ENCODE assay signal across 8 mouse cellular contexts in the genomic region with DNA sequence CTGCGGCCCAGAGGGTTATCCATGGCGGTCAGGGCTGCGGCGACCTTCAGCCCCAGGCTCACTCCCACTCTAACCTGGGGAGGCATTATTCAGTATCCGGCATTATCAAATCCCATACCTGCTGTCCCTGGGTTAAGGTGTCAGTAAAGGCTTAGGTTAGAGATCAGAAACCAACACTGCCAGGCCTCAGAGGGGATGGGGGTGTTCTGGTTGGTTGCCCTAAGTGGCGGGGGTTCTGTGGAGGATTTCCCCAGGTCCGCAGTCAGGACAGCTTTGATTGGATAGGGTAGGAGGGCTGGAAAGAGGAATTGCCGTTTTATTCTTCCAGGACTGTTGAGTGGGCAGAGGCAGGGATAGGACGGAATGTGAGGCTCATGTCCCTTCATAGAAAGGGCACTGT. TPM values are rescaled to one million over a fixed set of nuclear protein-coding genes. Genes with fewer than 3 reads are reported as not detected.
DNase-seq lines count a peak whose midpoint lies in the region; ATAC-seq and TF ChIP-seq lines count a peak whose summit lies in the region.

No protein-coding gene starts in this region.

- H3K79me2 ChIP-seq in myocyte (ENCODE audit: control insufficient read depth, insufficient read depth) = no peaks in the 10 kb centered on the region

- H3K4me3 ChIP-seq in left cerebral cortex, adult 2 months = peak overlapping the region; percentile 83
- H3K4me3 ChIP-seq in embryonic facial prominence, embryonic 12.5 days = peak overlapping the region; percentile 57
- H3K4me3 ChIP-seq in intestine, embryonic 14.5 days (ENCODE audit: low read depth, low read length) = peak overlapping the region; percentile 68
- H3K4me3 ChIP-seq in myocyte = peak overlapping the region; percentile 44

- intact Hi-C loops in left cerebral cortex, adult 2 months (cut with DNase I) = loop anchor here (5.0 kb wide), 1 partner anchor 93 kb away; no protein-coding TSS in a partner anchor
- intact Hi-C loops in left cerebral cortex, postnatal 14 days (cut with DNase I) = no loop called here

- H3K4me2 ChIP-seq in embryonic facial prominence, embryonic 12.5 days (replicated peaks) = peak overlapping the region; percentile 69
- peak overlapping the region; percentile 77 for H3K4me2 ChIP-seq in intestine, embryonic 14.5 days (ENCODE audit: low read length)
- H3K4me2 ChIP-seq in myocyte (ENCODE audit: low read depth) = peak overlapping the region; percentile 83

- TF ChIP-seq POLR2A in myocyte (IDR thresholded peaks at IDR 0.05; ENCODE audit: insufficient read length, low read depth) = no peak

- no peaks in the 10 kb centered on the region for H3K9me3 ChIP-seq in embryonic facial prominence, embryonic 12.5 days
- H3K9me3 ChIP-seq in intestine, embryonic 14.5 days (ENCODE audit: control insufficient read depth, low read length) = no peaks in the 10 kb centered on the region

- peaks cover 36% of the 10 kb centered on the region for H3K27me3 ChIP-seq in embryonic facial prominence, embryonic 12.5 days
- peaks cover 33% of the 10 kb centered on the region for H3K27me3 ChIP-seq in intestine, embryonic 14.5 days (replicated peaks; ENCODE audit: control insufficient read depth, insufficient read depth, low read length)
- peaks cover 31% of the 10 kb centered on the region for H3K27me3 ChIP-seq in myocyte (ENCODE audit: control insufficient read depth, insufficient read depth, insufficient read length)

- H3K4me1 ChIP-seq in embryonic facial prominence, embryonic 12.5 days = peaks cover 26% of the 10 kb centered on the region
- peaks cover 23% of the 10 kb centered on the region for H3K4me1 ChIP-seq in intestine, embryonic 14.5 days (replicated peaks; ENCODE audit: control insufficient read depth, insufficient read depth, low read length)

- WGBS in embryonic facial prominence, embryonic 12.5 days = 47% methylated on average over 9 of the region's 9 CpGs
- WGBS in intestine, embryonic 14.5 days = 50% methylated on average over 9 of the region's 9 CpGs

- H3K36me3 ChIP-seq in embryonic facial prominence, embryonic 12.5 days = peaks cover 34% of the 10 kb centered on the region
- H3K36me3 ChIP-seq in intestine, embryonic 14.5 days (ENCODE audit: control insufficient read depth, insufficient read depth, low read length) = peaks cover 34% of the 10 kb centered on the region
- H3K36me3 ChIP-seq in myocyte (ENCODE audit: control insufficient read depth, insufficient read depth) = peaks cover 24% of the 10 kb centered on the region

- ATAC-seq in embryonic facial prominence, embryonic 12.5 days (ENCODE audit: insufficient number of reproducible peaks, insufficient read depth, low FRiP score, low TSS enrichment) = no peak
- ATAC-seq in intestine, embryonic 14.5 days (replicated peaks; ENCODE audit: low FRiP score, low TSS enrichment, low read depth) = no peak
- no peak for ATAC-seq in megakaryocyte progenitor cell, adult 5-6 weeks (replicated peaks; ENCODE audit: poor library complexity)

- peak overlapping the region; percentile 34 for H3ac ChIP-seq in myocyte (ENCODE audit: control insufficient read depth, insufficient read length)

- peak overlapping the region; percentile 98 for H3K27ac ChIP-seq in left cerebral cortex, adult 2 months
- 0 out of 2 replicates have a peak overlapping the region, but pooled peaks have one; percentile 81 for H3K27ac ChIP-seq in embryonic facial prominence, embryonic 12.5 days
- H3K27ac ChIP-seq in intestine, embryonic 14.5 days (ENCODE audit: low read depth) = no peak overlapping the region; the same call in 1 of the 2 replicates

- peak overlapping the region; percentile 65 for H3K9ac ChIP-seq in embryonic facial prominence, embryonic 12.5 days
- H3K9ac ChIP-seq in intestine, embryonic 14.5 days (ENCODE audit: low read length) = peak overlapping the region; percentile 70

- no peak for TF ChIP-seq CTCF in left cerebral cortex, adult 2 months (IDR thresholded peaks at IDR 0.05)

- no peak for DNase-seq in left cerebral cortex, adult 2 months (ENCODE audit: extremely low spot score in 1 of 2, low spot score in 2 of 2)
- no peak for DNase-seq in left cerebral cortex, postnatal 14 days (ENCODE audit: low spot score in 2 of 2)
- no peak for DNase-seq in intestine, embryonic 14.5 days (ENCODE audit: low spot score)
- no peak for DNase-seq in right cerebral cortex, postnatal 36 days (ENCODE audit: low spot score in 2 of 2)
- no peak for DNase-seq in ovary, postnatal 10 days (ENCODE audit: low spot score)

TF ChIP-seq in myocyte, 11 proteins besides CTCF, POLR2A, EP300 and RAD21:
- TF ChIP-seq MYOD1 (IDR thresholded peaks at IDR 0.05; ENCODE audit: control insufficient read depth in 1 of 3, insufficient read length in 2 of 3, low read depth in 2 of 3) (no peak), MYOG (IDR thresholded peaks at IDR 0.05; ENCODE audit: control insufficient read depth in 1 of 3, insufficient read depth in 1 of 3, insufficient read length in 2 of 3, low read depth in 2 of 3) (no peak), TCF3 (IDR thresholded peaks at IDR 0.05; ENCODE audit: insufficient read length, low read depth) (no peak), CEBPB (IDR thresholded peaks at IDR 0.05; ENCODE audit: insufficient read depth, poor library complexity, severe bottlenecking) (no peak), USF1 (IDR thresholded peaks at IDR 0.05; ENCODE audit: low read depth) (no peak), POLR2AphosphoS2 (IDR thresholded peaks at IDR 0.05; ENCODE audit: insufficient read length, low read depth) (no peak), MAX (IDR thresholded peaks at IDR 0.05; ENCODE audit: low read depth) (no peak), REST (IDR thresholded peaks at IDR 0.05; ENCODE audit: insufficient read depth, insufficient read length) (no peak), E2F4 (IDR thresholded peaks at IDR 0.05; ENCODE audit: insufficient read depth) (no peak), SRF (IDR thresholded peaks at IDR 0.05; ENCODE audit: control insufficient read depth, insufficient read length, low read depth) (no peak), TCF12 (IDR thresholded peaks at IDR 0.05; ENCODE audit: insufficient read depth, poor library complexity, severe bottlenecking) (no peak)

RNA-seq across cellular contexts. Expression of gene Sco2, which starts 0.7 kb away (rescaled TPM):
- 10 to 100 TPM; 28.5 to 29.1 TPM for total RNA-seq in left cerebral cortex, adult 2 months (2021)
- 10 to 100 TPM; 25.6 to 26.0 TPM for total RNA-seq in left cerebral cortex, postnatal 14 days (2021)
- polyA plus RNA-seq in embryonic facial prominence, embryonic 12.5 days (2016; fragmentation: Nextera tagmentation; extraction: Ambion mirVana) = 5.5 and 6.2 TPM in 2 replicates
- polyA plus RNA-seq in intestine, embryonic 14.5 days (2014; fragmentation: Nextera tagmentation; extraction: Ambion mirVana) = 12.3 and 14.6 TPM in 2 replicates
- polyA plus RNA-seq in myocyte (2012; fragmentation: generic; extraction: Trizol) = 28.0 TPM
- total RNA-seq in megakaryocyte progenitor cell, adult 5-6 weeks (2015) = 15.9 and 20.6 TPM in 2 replicates
- 14.4 and 14.7 TPM in 2 replicates for total RNA-seq in megakaryocyte progenitor cell, adult 5-6 weeks (2017)

RNA-seq across cellular contexts. Expression of gene Tymp, which starts 2.5 kb away (rescaled TPM):
- total RNA-seq in left cerebral cortex, adult 2 months (2021) = 1 to 10 TPM in 1 of 2 experiments, under 1 TPM in 1; 0.77 to 2.1 TPM
- 1 to 10 TPM; 1.5 to 1.7 TPM for total RNA-seq in left cerebral cortex, postnatal 14 days (2021)
- polyA plus RNA-seq in embryonic facial prominence, embryonic 12.5 days (2016; fragmentation: Nextera tagmentation; extraction: Ambion mirVana) = 1.2 and 1.5 TPM in 2 replicates
- polyA plus RNA-seq in intestine, embryonic 14.5 days (2014; fragmentation: Nextera tagmentation; extraction: Ambion mirVana) = 1.2 and 1.5 TPM in 2 replicates
- polyA plus RNA-seq in myocyte (2012; fragmentation: generic; extraction: Trizol) = 4.1 TPM
- total RNA-seq in megakaryocyte progenitor cell, adult 5-6 weeks (2015) = 0.10 and 0.17 TPM in 2 replicates
- total RNA-seq in megakaryocyte progenitor cell, adult 5-6 weeks (2017) = 0.42 and 0.71 TPM in 2 replicates

RNA-seq across cellular contexts. Expression of gene Odf3b, which starts 4.7 kb away (rescaled TPM):
- total RNA-seq in left cerebral cortex, adult 2 months (2021) = 1 to 10 TPM; 1.1 to 1.8 TPM
- total RNA-seq in left cerebral cortex, postnatal 14 days (2021) = 1 to 10 TPM in 1 of 2 experiments, under 1 TPM in 1; 0.35 to 1.0 TPM
- 0.27 and 0.51 TPM in 2 replicates for polyA plus RNA-seq in embryonic facial prominence, embryonic 12.5 days (2016; fragmentation: Nextera tagmentation; extraction: Ambion mirVana)
- 0.34 TPM in 1 of 2 replicates, not detected in the other for polyA plus RNA-seq in intestine, embryonic 14.5 days (2014; fragmentation: Nextera tagmentation; extraction: Ambion mirVana)
- polyA plus RNA-seq in myocyte (2012; fragmentation: generic; extraction: Trizol) = not detected
- 0.90 and 2.7 TPM in 2 replicates for total RNA-seq in megakaryocyte progenitor cell, adult 5-6 weeks (2015)
- 1.9 and 3.7 TPM in 2 replicates for total RNA-seq in megakaryocyte progenitor cell, adult 5-6 weeks (2017)

RNA-seq across cellular contexts. Expression of gene Klhdc7b, which starts 10.4 kb away (rescaled TPM):
- total RNA-seq in left cerebral cortex, adult 2 months (2021) = under 1 TPM; 0.35 to 0.72 TPM
- total RNA-seq in left cerebral cortex, postnatal 14 days (2021) = under 1 TPM; 0.19 to 0.44 TPM
- 0.11 TPM in 1 of 2 replicates, not detected in the other for polyA plus RNA-seq in embryonic facial prominence, embryonic 12.5 days (2016; fragmentation: Nextera tagmentation; extraction: Ambion mirVana)
- not detected in 2 replicates for polyA plus RNA-seq in intestine, embryonic 14.5 days (2014; fragmentation: Nextera tagmentation; extraction: Ambion mirVana)
- polyA plus RNA-seq in myocyte (2012; fragmentation: generic; extraction: Trizol) = not detected
- 0.07 TPM in 1 of 2 replicates, not detected in the other for total RNA-seq in megakaryocyte progenitor cell, adult 5-6 weeks (2015)
- total RNA-seq in megakaryocyte progenitor cell, adult 5-6 weeks (2017) = under 0.01 TPM in 1 of 2 replicates, not detected in the other

RNA-seq across cellular contexts. Expression of gene Ncaph2, which starts 18.8 kb away (rescaled TPM):
- 100 to 1,000 TPM; 108 TPM for total RNA-seq in left cerebral cortex, adult 2 months (2021)
- total RNA-seq in left cerebral cortex, postnatal 14 days (2021) = 10 to 100 TPM; 80.2 to 81.3 TPM
- 171 and 177 TPM in 2 replicates for polyA plus RNA-seq in embryonic facial prominence, embryonic 12.5 days (2016; fragmentation: Nextera tagmentation; extraction: Ambion mirVana)
- 157 and 170 TPM in 2 replicates for polyA plus RNA-seq in intestine, embryonic 14.5 days (2014; fragmentation: Nextera tagmentation; extraction: Ambion mirVana)
- polyA plus RNA-seq in myocyte (2012; fragmentation: generic; extraction: Trizol) = 182 TPM
- total RNA-seq in megakaryocyte progenitor cell, adult 5-6 weeks (2015) = 82.4 and 115 TPM in 2 replicates
- total RNA-seq in megakaryocyte progenitor cell, adult 5-6 weeks (2017) = 96.7 and 97.9 TPM in 2 replicates
